Mouse (Mus musculus): ENCODE measurements at regions not wholly inside any gene's neighbourhood (a gene's known extent, or its start where the extent isn't known, plus 50 kb on each side); places are given as distances from the start of the nearest gene placed in this dataset.
A peak's percentile ranks its signal among the peaks of the same experiment; 100 is the strongest.

DNA sequence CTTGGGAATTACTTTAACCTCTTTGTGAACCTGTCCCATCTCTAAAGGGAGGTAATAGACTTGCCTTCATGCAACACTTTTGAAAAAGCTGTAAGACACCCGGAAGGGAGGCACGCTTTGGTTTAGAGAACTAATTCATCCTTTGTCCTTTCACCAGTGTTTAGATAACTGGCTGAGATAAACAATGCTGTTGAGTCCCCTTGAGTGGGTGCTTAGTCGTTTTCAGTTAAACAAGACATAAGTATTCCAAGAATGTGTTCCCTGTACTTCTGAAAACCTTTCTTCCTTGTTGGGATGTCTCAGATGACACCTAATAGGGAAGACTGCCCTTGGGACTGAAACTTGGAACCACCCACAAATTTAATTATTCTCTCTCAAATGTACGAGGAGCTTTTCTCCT is 164.7 kb downstream of the Gm19410 start:
- no peaks in the 10 kb centered on the region for H3K36me3 ChIP-seq (ENCODE audit: insufficient read depth, low read length)
- 0 out of 2 replicates have a peak, but pooled peaks cover 4% of the 10 kb centered on the region for H3K4me1 ChIP-seq (ENCODE audit: insufficient read depth, low read length)
- H3K9ac ChIP-seq (replicated peaks; ENCODE audit: low read length), result no peak overlapping the region
- no peaks in the 10 kb centered on the region for H3K27me3 ChIP-seq (ENCODE audit: insufficient read depth, low read length)
- no peak for ATAC-seq (ENCODE audit: low FRiP score, low TSS enrichment)
- H3K9me3 ChIP-seq (ENCODE audit: low read length), result 0 out of 2 replicates have a peak, but pooled peaks cover 2% of the 10 kb centered on the region
- WGBS, result 19% methylated on average over 4 of the region's 4 CpGs
- H3K4me3 ChIP-seq (ENCODE audit: low read length), result no peak overlapping the region
- H3K4me2 ChIP-seq (replicated peaks; ENCODE audit: low read depth, low read length), result no peak overlapping the region
- no peak overlapping the region for H3K27ac ChIP-seq (ENCODE audit: low read length)

DNA sequence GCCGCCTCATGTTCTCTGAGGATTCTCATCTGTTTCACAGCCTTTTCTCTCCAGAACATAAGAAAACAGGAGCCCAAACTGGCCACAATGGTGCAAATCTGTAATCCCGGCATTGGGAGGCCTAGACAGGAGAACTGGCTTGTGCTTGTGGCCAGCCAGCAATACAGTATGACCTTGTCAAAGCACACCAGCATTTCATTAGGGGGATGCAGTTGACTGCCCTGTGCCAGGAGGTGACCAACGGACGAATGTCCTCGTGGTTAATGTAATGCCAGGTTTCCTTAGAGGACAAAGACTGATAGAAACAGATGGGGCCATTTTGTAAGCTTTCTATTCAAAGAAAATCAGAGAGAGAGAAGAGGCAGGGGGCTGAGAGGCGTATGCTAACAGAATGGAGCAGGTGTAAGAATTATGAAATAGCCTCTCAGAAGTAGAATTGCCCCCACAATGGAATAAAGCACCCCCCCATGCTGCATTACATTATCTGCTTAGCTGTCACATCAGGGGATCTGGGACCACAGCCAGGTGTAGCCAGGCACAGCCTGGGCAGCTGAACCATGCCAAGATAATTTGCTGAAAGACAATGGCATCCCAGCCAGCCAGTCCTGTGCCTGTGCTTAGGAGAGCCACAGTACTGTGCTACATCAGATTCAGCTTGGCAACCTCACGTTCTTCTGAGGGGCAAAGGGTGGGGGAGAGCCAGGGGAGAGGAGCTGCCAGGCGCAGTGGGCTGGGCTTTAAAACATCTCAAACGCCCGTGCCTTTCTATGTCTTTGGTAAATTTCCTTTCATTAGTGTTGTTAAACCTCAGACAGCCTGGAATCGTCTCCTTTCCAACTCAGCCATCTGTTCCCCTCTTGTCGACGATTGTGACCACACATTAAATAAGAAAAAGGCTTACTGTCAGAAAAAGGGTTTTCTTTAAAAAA is 167.9 kb downstream of the Gm19410 start:
- H3K4me2 ChIP-seq (replicated peaks; ENCODE audit: low read depth, low read length), result no peak overlapping the region
- H3K9me3 ChIP-seq (ENCODE audit: low read length), result 0 out of 2 replicates have a peak, but pooled peaks cover 2% of the 10 kb centered on the region
- 55% methylated on average over 13 of the region's 13 CpGs for WGBS
- no peak overlapping the region for H3K4me3 ChIP-seq (ENCODE audit: low read length)
- H3K27me3 ChIP-seq (ENCODE audit: insufficient read depth, low read length), result no peaks in the 10 kb centered on the region
- H3K36me3 ChIP-seq (ENCODE audit: insufficient read depth, low read length), result no peaks in the 10 kb centered on the region
- H3K9ac ChIP-seq (replicated peaks; ENCODE audit: low read length), result no peak overlapping the region; the same call in 1 of the 2 replicates
- H3K27ac ChIP-seq (ENCODE audit: low read length), result no peak overlapping the region
- no peaks in the 10 kb centered on the region for H3K4me1 ChIP-seq (ENCODE audit: insufficient read depth, low read length)
- ATAC-seq (ENCODE audit: low FRiP score, low TSS enrichment), result peak; percentile 54; the same call in 1 of the 2 replicates

DNA sequence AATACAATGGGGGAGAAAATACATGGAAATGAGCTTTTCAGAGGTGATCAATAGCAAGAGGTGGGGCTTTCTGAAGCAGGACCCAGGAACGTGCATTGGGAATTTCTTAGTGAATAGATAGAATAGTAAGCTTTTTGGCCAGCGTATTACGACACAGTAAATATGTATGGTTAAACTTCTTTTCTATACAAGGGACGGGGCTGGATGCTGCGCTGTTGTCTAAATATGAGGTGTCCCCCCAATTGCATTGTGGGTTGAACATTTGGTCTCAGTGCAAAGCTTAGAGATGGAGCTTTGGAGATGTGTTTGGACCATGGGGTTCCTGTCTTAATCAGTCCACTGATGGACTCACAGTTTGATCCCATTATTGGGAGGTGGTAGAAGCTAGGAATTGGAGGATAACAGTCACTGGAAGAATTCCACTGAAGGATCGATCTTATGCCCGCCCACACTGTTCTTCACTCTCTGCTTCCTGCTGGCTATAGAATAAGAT is 168.6 kb downstream of the Gm19410 start:
- Histone ChIP-seq H3K4me2 (replicated peaks; ENCODE audit: low read depth, low read length) (no peak overlapping the region), H3K27ac (ENCODE audit: low read length) (no peak overlapping the region), H3K36me3 (ENCODE audit: insufficient read depth, low read length) (no peaks in the 10 kb centered on the region), H3K4me1 (ENCODE audit: insufficient read depth, low read length) (no peaks in the 10 kb centered on the region), H3K9me3 (ENCODE audit: low read length) (0 out of 2 replicates have a peak, but pooled peaks cover 2% of the 10 kb centered on the region), H3K4me3 (ENCODE audit: low read length) (no peak overlapping the region), H3K27me3 (ENCODE audit: insufficient read depth, low read length) (no peaks in the 10 kb centered on the region), H3K9ac (replicated peaks; ENCODE audit: low read length) (no peak overlapping the region)
- WGBS, result 94% methylated on average over 7 of the region's 7 CpGs
- ATAC-seq (ENCODE audit: low FRiP score, low TSS enrichment), result no peak

- Histone ChIP-seq H3K27me3 (ENCODE audit: insufficient read depth, low read length) (no peaks in the 10 kb centered on the region), H3K9me3 (ENCODE audit: low read length) (no peaks in the 10 kb centered on the region), H3K4me3 (ENCODE audit: low read length) (no peak overlapping the region), H3K4me2 (replicated peaks; ENCODE audit: low read depth, low read length) (no peak overlapping the region), H3K27ac (ENCODE audit: low read length) (no peak overlapping the region), H3K36me3 (ENCODE audit: insufficient read depth, low read length) (no peaks in the 10 kb centered on the region), H3K4me1 (ENCODE audit: insufficient read depth, low read length) (no peaks in the 10 kb centered on the region), H3K9ac (replicated peaks; ENCODE audit: low read length) (no peak overlapping the region)
- ATAC-seq (ENCODE audit: low FRiP score, low TSS enrichment), result no peak
- 94% methylated on average over 1 of the region's 1 CpGs for WGBS
Measured at GRCm38 (mm10) chr8:35935034-35935433, 169.4 kb downstream of the Gm19410 start.

- Histone ChIP-seq H3K4me1 (ENCODE audit: insufficient read depth, low read length) (no peaks in the 10 kb centered on the region), H3K4me2 (replicated peaks; ENCODE audit: low read depth, low read length) (no peak overlapping the region), H3K27me3 (ENCODE audit: insufficient read depth, low read length) (no peaks in the 10 kb centered on the region), H3K9me3 (ENCODE audit: low read length) (no peaks in the 10 kb centered on the region), H3K9ac (replicated peaks; ENCODE audit: low read length) (no peak overlapping the region), H3K27ac (ENCODE audit: low read length) (no peak overlapping the region), H3K4me3 (ENCODE audit: low read length) (no peak overlapping the region), H3K36me3 (ENCODE audit: insufficient read depth, low read length) (no peaks in the 10 kb centered on the region)
- 91% methylated on average over 9 of the region's 9 CpGs for WGBS
- ATAC-seq (ENCODE audit: low FRiP score, low TSS enrichment), result no peak
Measured at GRCm38 (mm10) chr8:35939199-35939598, 173.6 kb downstream of the Gm19410 start.

DNA sequence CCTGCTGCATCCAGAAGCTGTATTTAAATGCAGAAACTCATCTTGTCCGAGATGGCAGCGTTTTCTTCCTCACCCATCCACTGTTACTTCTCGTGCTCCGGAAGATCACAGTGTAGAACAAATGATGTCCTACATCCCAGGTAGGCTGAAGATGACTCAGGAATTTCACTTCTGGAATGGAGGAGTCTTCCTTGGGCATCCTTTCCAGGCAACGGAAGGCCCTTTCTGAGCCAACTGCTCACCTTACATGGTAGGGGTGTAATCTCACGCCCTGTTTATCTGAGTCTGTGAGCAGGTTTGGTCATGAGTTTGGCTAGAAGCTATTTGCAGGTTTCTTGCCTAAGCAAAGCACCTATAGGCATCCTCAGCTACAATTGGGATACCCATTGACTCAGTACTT is 176.9 kb downstream of the Gm19410 start:
- Histone ChIP-seq H3K4me1 (ENCODE audit: insufficient read depth, low read length) (peaks cover 12% of the 10 kb centered on the region), H3K9ac (replicated peaks; ENCODE audit: low read length) (no peak overlapping the region), H3K4me2 (replicated peaks; ENCODE audit: low read depth, low read length) (no peak overlapping the region), H3K27ac (ENCODE audit: low read length) (no peak overlapping the region), H3K4me3 (ENCODE audit: low read length) (no peak overlapping the region), H3K9me3 (ENCODE audit: low read length) (no peaks in the 10 kb centered on the region), H3K27me3 (ENCODE audit: insufficient read depth, low read length) (no peaks in the 10 kb centered on the region), H3K36me3 (ENCODE audit: insufficient read depth, low read length) (no peaks in the 10 kb centered on the region)
- 91% methylated on average over 6 of the region's 6 CpGs for WGBS
- no peak for ATAC-seq (ENCODE audit: low FRiP score, low TSS enrichment)

- no peak overlapping the region for H3K27ac ChIP-seq (ENCODE audit: low read length)
- ATAC-seq (ENCODE audit: low FRiP score, low TSS enrichment), result no peak
- no peaks in the 10 kb centered on the region for H3K27me3 ChIP-seq (ENCODE audit: insufficient read depth, low read length)
- WGBS, result 70% methylated on average over 3 of the region's 3 CpGs
- no peaks in the 10 kb centered on the region for H3K36me3 ChIP-seq (ENCODE audit: insufficient read depth, low read length)
- H3K9me3 ChIP-seq (ENCODE audit: low read length), result no peaks in the 10 kb centered on the region
- peaks cover 21% of the 10 kb centered on the region for H3K4me1 ChIP-seq (ENCODE audit: insufficient read depth, low read length)
- no peak overlapping the region for H3K4me2 ChIP-seq (replicated peaks; ENCODE audit: low read depth, low read length)
- no peak overlapping the region for H3K9ac ChIP-seq (replicated peaks; ENCODE audit: low read length)
- H3K4me3 ChIP-seq (ENCODE audit: low read length), result no peak overlapping the region
Measured at GRCm38 (mm10) chr8:35943686-35944085, 178.1 kb downstream of the Gm19410 start.

GRCm38 (mm10) chr8:35944461-35944860 is 178.9 kb downstream of the Gm19410 start:
- WGBS, result 79% methylated on average over 4 of the region's 4 CpGs
- no peaks in the 10 kb centered on the region for H3K9me3 ChIP-seq (ENCODE audit: low read length)
- peaks cover 28% of the 10 kb centered on the region for H3K4me1 ChIP-seq (ENCODE audit: insufficient read depth, low read length)
- ATAC-seq (ENCODE audit: low FRiP score, low TSS enrichment), result no peak
- H3K4me3 ChIP-seq (ENCODE audit: low read length), result no peak overlapping the region
- H3K36me3 ChIP-seq (ENCODE audit: insufficient read depth, low read length), result no peaks in the 10 kb centered on the region
- H3K4me2 ChIP-seq (replicated peaks; ENCODE audit: low read depth, low read length), result no peak overlapping the region
- no peak overlapping the region for H3K9ac ChIP-seq (replicated peaks; ENCODE audit: low read length)
- no peaks in the 10 kb centered on the region for H3K27me3 ChIP-seq (ENCODE audit: insufficient read depth, low read length)
- no peak overlapping the region for H3K27ac ChIP-seq (ENCODE audit: low read length)

GRCm38 (mm10) chr8:35946539-35946940 is 180.9 kb downstream of the Gm19410 start:
- H3K36me3 ChIP-seq (ENCODE audit: insufficient read depth, low read length), result no peaks in the 10 kb centered on the region
- H3K4me2 ChIP-seq (replicated peaks; ENCODE audit: low read depth, low read length), result no peak overlapping the region
- peak overlapping the region; percentile 6; the same call in 1 of the 2 replicates for H3K27ac ChIP-seq (ENCODE audit: low read length)
- H3K4me1 ChIP-seq (ENCODE audit: insufficient read depth, low read length), result peaks cover 28% of the 10 kb centered on the region
- 39% methylated on average over 1 of the region's 1 CpGs for WGBS
- H3K9ac ChIP-seq (replicated peaks; ENCODE audit: low read length), result no peak overlapping the region
- no peaks in the 10 kb centered on the region for H3K27me3 ChIP-seq (ENCODE audit: insufficient read depth, low read length)
- H3K9me3 ChIP-seq (ENCODE audit: low read length), result no peaks in the 10 kb centered on the region
- no peak overlapping the region for H3K4me3 ChIP-seq (ENCODE audit: low read length)
- 0 out of 2 replicates have a peak, but pooled peaks have one; percentile 17 for ATAC-seq (ENCODE audit: low FRiP score, low TSS enrichment)

DNA sequence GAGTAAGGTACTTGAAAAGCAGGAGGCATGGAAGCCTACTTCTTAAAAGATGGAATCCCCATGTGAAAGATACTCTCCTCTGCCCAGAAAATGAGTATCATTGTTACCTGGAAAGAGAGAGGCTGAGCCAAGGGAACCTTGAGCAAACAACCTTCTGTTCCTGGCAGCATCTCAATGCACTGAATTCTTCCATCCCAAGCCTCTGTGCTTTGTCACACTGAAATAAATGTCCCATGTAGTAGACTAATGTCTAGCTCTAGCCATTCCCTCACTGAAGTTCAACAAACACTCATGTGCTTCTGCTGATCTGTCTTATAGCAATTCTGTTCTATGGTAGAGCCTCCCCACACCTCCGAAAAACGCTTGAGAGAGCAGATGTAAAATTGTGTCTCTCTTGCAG is 182.6 kb downstream of the Gm19410 start:
- Histone ChIP-seq H3K4me1 (ENCODE audit: insufficient read depth, low read length) (peaks cover 28% of the 10 kb centered on the region), H3K27me3 (ENCODE audit: insufficient read depth, low read length) (no peaks in the 10 kb centered on the region), H3K27ac (ENCODE audit: low read length) (no peak overlapping the region), H3K36me3 (ENCODE audit: insufficient read depth, low read length) (no peaks in the 10 kb centered on the region), H3K4me2 (replicated peaks; ENCODE audit: low read depth, low read length) (no peak overlapping the region), H3K4me3 (ENCODE audit: low read length) (no peak overlapping the region), H3K9me3 (ENCODE audit: low read length) (no peaks in the 10 kb centered on the region), H3K9ac (replicated peaks; ENCODE audit: low read length) (no peak overlapping the region)
- no peak for ATAC-seq (ENCODE audit: low FRiP score, low TSS enrichment)
- WGBS, result 30% methylated on average over 2 of the region's 2 CpGs

All from kidney, embryonic 16.5 days (tissue).